Mouse (Mus musculus): ENCODE measurements around the gene Slc12a9. TPM values are rescaled to one million over a fixed set of nuclear protein-coding genes. Genes with fewer than 3 reads are reported as not detected.

The Slc12a9 gene
- polyA plus RNA-seq (2012; rRNA removed) = 34.0 and 34.8 TPM in 2 replicates

GRCm38 (mm10) chr5:137333512-137334174, at the start of gene Slc12a9:
TSS of gene Slc12a9 (minus strand) at chr5:137333597.
- peak; percentile 97 for DNase-seq (ENCODE audit: low read depth)
- TF ChIP-seq POLR2A (IDR thresholded peaks at IDR 0.05; ENCODE audit: borderline replicate concordance, extremely low read depth, insufficient read depth, insufficient read length, poor library complexity, severe bottlenecking) = peak; percentile 58; the same call in 1 of the 2 replicates
- TF ChIP-seq CTCF (IDR thresholded peaks at IDR 0.05; ENCODE audit: borderline replicate concordance, extremely low read depth, insufficient read depth, insufficient read length) = peak; percentile 81

GRCm38 (mm10) chr5:137381152-137381551, 47.8 kb upstream of the Slc12a9 start:
- TF ChIP-seq CTCF (IDR thresholded peaks at IDR 0.05; ENCODE audit: borderline replicate concordance, extremely low read depth, insufficient read depth, insufficient read length) = peak; percentile 72; the same call in 1 of the 2 replicates
- no peak for TF ChIP-seq POLR2A (IDR thresholded peaks at IDR 0.05; ENCODE audit: borderline replicate concordance, extremely low read depth, insufficient read depth, insufficient read length, poor library complexity, severe bottlenecking)
- peak; percentile 69 for DNase-seq (ENCODE audit: low read depth)

- TF ChIP-seq POLR2A (IDR thresholded peaks at IDR 0.05; ENCODE audit: borderline replicate concordance, extremely low read depth, insufficient read depth, insufficient read length, poor library complexity, severe bottlenecking) (no peak), CTCF (IDR thresholded peaks at IDR 0.05; ENCODE audit: borderline replicate concordance, extremely low read depth, insufficient read depth, insufficient read length) (no peak)
Measured at GRCm38 (mm10) chr5:137377603-137378002, 44.2 kb upstream of the Slc12a9 start.

GRCm38 (mm10) chr5:137377176-137377575, 43.8 kb upstream of the Slc12a9 start:
- no peak for TF ChIP-seq POLR2A (IDR thresholded peaks at IDR 0.05; ENCODE audit: borderline replicate concordance, extremely low read depth, insufficient read depth, insufficient read length, poor library complexity, severe bottlenecking)
- TF ChIP-seq CTCF (IDR thresholded peaks at IDR 0.05; ENCODE audit: borderline replicate concordance, extremely low read depth, insufficient read depth, insufficient read length) = no peak

More at GRCm38 (mm10) chr5:137377603-137378002, 44.2 kb upstream of the Slc12a9 start:
- DNase-seq (ENCODE audit: low read depth) = peak; percentile 1

GRCm38 (mm10) chr5:137376722-137377121, 43.3 kb upstream of the Slc12a9 start:
- peak; percentile 53 for DNase-seq (ENCODE audit: low read depth)

More at GRCm38 (mm10) chr5:137377176-137377575, 43.8 kb upstream of the Slc12a9 start:
- DNase-seq (ENCODE audit: low read depth) = peak; percentile 29

GRCm38 (mm10) chr5:137376198-137376597, 42.8 kb upstream of the Slc12a9 start:
- no peak for TF ChIP-seq POLR2A (IDR thresholded peaks at IDR 0.05; ENCODE audit: borderline replicate concordance, extremely low read depth, insufficient read depth, insufficient read length, poor library complexity, severe bottlenecking)
- TF ChIP-seq CTCF (IDR thresholded peaks at IDR 0.05; ENCODE audit: borderline replicate concordance, extremely low read depth, insufficient read depth, insufficient read length) = peak; percentile 31; the same call in 1 of the 2 replicates
- peak; percentile 37 for DNase-seq (ENCODE audit: low read depth)

More at GRCm38 (mm10) chr5:137376722-137377121, 43.3 kb upstream of the Slc12a9 start:
- TF ChIP-seq POLR2A (IDR thresholded peaks at IDR 0.05; ENCODE audit: borderline replicate concordance, extremely low read depth, insufficient read depth, insufficient read length, poor library complexity, severe bottlenecking) = no peak
- TF ChIP-seq CTCF (IDR thresholded peaks at IDR 0.05; ENCODE audit: borderline replicate concordance, extremely low read depth, insufficient read depth, insufficient read length) = no peak

- peak; percentile 18 for DNase-seq (ENCODE audit: low read depth)
- no peak for TF ChIP-seq POLR2A (IDR thresholded peaks at IDR 0.05; ENCODE audit: borderline replicate concordance, extremely low read depth, insufficient read depth, insufficient read length, poor library complexity, severe bottlenecking)
Measured at GRCm38 (mm10) chr5:137375627-137376026, 42.2 kb upstream of the Slc12a9 start.

- DNase-seq (ENCODE audit: low read depth) = no peak
- TF ChIP-seq CTCF (IDR thresholded peaks at IDR 0.05; ENCODE audit: borderline replicate concordance, extremely low read depth, insufficient read depth, insufficient read length) (no peak), POLR2A (IDR thresholded peaks at IDR 0.05; ENCODE audit: borderline replicate concordance, extremely low read depth, insufficient read depth, insufficient read length, poor library complexity, severe bottlenecking) (no peak)
Measured at GRCm38 (mm10) chr5:137374521-137375080, 41.2 kb upstream of the Slc12a9 start.

- TF ChIP-seq POLR2A (IDR thresholded peaks at IDR 0.05; ENCODE audit: borderline replicate concordance, extremely low read depth, insufficient read depth, insufficient read length, poor library complexity, severe bottlenecking) = no peak
- no peak for TF ChIP-seq CTCF (IDR thresholded peaks at IDR 0.05; ENCODE audit: borderline replicate concordance, extremely low read depth, insufficient read depth, insufficient read length)
- DNase-seq (ENCODE audit: low read depth) = no peak
Measured at GRCm38 (mm10) chr5:137373371-137373950, 40.1 kb upstream of the Slc12a9 start.

GRCm38 (mm10) chr5:137369665-137370064, 36.3 kb upstream of the Slc12a9 start:
- no peak for TF ChIP-seq POLR2A (IDR thresholded peaks at IDR 0.05; ENCODE audit: borderline replicate concordance, extremely low read depth, insufficient read depth, insufficient read length, poor library complexity, severe bottlenecking)
- no peak for TF ChIP-seq CTCF (IDR thresholded peaks at IDR 0.05; ENCODE audit: borderline replicate concordance, extremely low read depth, insufficient read depth, insufficient read length)
- DNase-seq (ENCODE audit: low read depth) = no peak

- TF ChIP-seq CTCF (IDR thresholded peaks at IDR 0.05; ENCODE audit: borderline replicate concordance, extremely low read depth, insufficient read depth, insufficient read length) (no peak), POLR2A (IDR thresholded peaks at IDR 0.05; ENCODE audit: borderline replicate concordance, extremely low read depth, insufficient read depth, insufficient read length, poor library complexity, severe bottlenecking) (no peak)
- DNase-seq (ENCODE audit: low read depth) = no peak
Measured at GRCm38 (mm10) chr5:137358382-137358781, 25.0 kb upstream of the Slc12a9 start.
